Mouse (Mus musculus) lung, postnatal 0 days (tissue): ENCODE measurements around the gene Incenp.

ENCODE experiments used
- CTCF ChIP-seq: IDR thresholded peaks from 2 replicates; pipeline ENCODE4 v1.5.1; 2016; ENCODE audit warnings: antibody characterized with exemption, mild to moderate bottlenecking
- EP300 ChIP-seq: IDR thresholded peaks from 2 replicates; pipeline ENCODE4 v1.6.1; 2016; ENCODE audit warnings: antibody characterized with exemption, mild to moderate bottlenecking, control low read depth

- no peak for TF ChIP-seq CTCF
- TF ChIP-seq EP300: no peak
Measured at GRCm38 (mm10) chr19:9886348-9886747, 13.0 kb downstream of the Incenp start.
